Mouse (Mus musculus) ovary, postnatal 10 days (tissue): ENCODE measurements around the gene Dgki.

ENCODE experiments used
- DNase-seq: peaks from one replicate; pipeline ENCODE4 v3.0.0; 2022; ENCODE audit warnings: low spot score

The Dgki gene

DNA sequence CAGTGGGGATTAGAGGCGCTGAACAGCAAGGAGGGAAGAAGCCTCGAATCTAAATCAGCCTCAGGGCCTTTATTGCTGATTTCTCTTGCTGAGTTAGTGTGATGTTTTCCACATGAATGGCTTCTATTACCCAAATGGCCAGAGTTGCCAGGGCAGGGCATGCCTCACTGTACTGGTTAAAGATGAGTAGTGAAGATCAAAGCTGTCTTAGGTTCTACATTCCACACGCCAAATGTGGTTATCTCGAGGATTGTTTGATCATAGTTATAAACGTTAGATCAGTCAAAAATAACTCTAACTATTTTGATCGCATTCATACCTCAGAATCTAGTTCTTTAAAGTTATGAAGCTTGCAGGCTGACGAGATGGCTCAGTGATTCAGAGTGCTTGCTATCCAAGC, 59.8 kb downstream of the Dgki start:
- DNase-seq: no peak

DNA sequence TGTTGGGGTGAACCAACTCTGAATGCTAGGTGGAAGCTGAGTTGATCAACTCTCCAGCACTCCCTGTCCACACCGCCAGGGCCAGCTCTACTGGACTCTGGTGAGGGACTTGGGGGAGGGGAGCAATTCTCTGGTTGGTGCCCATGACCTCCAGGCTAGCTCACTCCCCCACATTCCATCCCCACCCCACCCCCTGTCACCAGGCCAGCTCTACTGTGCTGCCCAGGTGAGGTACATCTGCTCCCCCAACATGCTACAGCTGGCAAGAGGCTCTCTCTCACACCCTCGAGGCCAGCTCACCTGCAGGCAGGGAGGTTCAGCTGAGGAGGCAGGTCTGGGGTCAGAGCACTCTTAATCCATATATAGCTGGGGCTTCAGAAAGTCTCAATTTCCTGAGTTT, 63.1 kb downstream of the Dgki start:
- no peak for DNase-seq

- no peak for DNase-seq
Measured at GRCm38 (mm10) chr6:37231148-37231547, 68.8 kb downstream of the Dgki start.

DNA sequence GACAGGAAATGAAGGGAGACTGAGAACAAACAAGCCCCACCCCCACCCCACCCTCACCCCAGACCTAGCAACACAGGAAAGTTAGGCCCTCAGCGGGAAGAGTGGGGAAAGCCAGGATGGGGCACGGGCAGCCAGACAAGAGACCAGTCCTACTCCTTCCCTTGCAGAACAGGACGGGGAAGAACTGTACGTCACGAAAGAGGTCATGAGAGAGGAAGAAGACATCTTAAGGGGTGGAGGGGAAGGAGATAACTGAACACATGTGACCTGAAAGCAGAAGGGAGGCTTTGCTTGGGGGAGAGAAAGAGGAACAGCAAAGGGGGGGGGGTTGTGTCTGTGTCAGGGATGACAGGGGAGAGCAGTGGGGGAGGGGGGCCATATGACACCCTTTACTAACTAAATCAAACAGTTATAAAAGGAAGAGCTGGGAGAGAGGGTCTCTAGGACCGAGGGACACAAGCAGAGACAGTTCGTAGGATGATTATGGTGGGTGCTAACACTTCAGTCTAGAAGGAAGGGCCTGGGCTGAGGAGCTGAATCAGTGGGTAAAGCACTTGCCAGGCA, 77.0 kb downstream of the Dgki start:
- no peak for DNase-seq

GRCm38 (mm10) chr6:37222016-37222415, 78.0 kb downstream of the Dgki start:
- no peak for DNase-seq

DNA sequence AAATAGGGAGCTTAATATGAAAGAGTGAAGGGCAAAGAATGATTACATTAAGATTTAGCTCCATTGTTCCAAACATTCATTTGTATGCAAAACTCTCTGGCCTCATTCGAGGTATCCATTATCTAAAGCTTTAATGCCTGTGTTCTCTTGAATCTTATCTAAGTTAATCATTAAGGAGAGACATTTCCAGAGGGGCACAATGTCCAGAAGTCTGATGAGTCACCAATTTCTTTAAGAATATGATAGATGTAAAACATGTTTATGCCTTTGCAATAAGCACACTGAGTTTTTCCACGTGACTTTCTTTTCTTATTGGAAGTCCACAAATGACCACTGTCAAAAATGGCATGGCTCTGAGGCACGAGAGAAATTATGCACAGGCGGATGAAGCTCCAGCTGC, 80.9 kb downstream of the Dgki start:
- DNase-seq: no peak

DNA sequence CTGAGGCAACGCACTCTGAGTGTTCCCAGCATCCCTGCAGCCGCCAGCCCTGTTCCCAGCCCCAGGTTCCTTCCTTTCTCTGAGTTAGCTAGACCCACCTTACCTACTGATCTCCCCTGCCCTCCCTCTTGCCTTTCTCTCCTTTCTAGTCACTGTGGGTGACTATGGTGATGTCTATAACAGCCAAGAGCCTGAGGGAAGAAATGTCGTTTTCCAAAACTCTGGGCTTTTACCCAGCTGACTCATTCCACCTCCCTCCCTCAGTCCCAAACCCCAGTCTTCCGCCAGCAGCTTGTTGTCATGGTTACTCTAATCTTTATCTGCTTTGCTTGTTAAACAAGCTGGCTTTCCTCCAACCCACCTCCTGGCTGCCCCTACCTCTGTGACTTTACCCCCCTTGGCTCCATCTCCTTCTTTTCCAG, 83.6 kb downstream of the Dgki start:
- no peak for DNase-seq

- DNase-seq: no peak
Measured at GRCm38 (mm10) chr6:37215655-37216054, 84.3 kb downstream of the Dgki start.

GRCm38 (mm10) chr6:37212930-37213329, 87.1 kb downstream of the Dgki start:
- DNase-seq: no peak

DNA sequence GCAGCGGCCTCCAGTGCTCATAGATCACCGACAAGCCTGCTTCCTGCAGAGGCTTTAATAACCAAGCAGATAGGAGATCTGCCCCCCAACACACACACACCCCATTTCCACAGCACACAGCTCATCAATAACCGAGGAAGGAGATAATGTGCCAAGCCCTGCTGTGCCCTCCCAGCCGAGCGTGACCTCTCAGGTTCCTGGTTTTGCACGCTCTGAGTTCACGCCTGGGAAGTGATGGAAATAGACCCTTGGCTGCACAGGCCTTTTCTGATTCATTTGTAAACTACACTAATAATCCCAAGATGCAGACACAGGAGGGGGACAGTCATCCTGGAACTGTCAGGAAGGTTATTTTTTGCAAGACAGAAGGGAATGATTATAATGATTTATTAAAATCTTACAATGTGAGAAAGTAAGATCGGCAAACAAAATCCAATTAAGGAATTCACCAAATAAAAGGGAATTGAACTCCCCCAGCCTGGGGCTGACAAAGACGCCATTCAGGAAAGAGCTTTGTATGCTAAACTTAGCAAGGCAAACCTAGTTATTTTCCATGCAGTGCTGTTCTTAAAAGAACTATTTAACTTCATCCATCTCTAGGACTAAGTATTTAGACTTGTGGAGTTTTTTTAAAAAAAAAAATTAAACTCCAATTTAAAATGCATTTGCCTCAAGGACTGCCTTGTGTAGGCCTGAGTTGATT, 88.3 kb downstream of the Dgki start:
- DNase-seq: no peak

DNA sequence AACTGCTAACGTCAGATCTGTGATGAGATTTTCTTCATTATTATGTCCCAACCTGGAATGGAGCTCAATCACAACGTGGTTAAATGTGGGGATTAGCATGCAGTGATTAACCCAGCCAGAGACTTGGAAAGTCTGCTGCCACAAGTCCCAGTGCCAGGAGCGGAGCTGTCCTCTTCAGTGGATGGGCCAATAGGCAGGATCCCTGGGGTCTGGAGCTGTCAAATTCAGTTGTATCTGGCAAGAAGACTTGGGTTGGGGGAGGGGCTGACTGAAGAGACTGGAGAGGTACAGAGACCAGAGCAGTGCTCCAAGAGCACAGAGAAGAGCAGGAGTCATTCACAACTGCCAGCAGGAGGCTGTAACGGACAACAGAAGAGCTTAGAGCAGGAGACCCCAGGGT, 97.1 kb downstream of the Dgki start:
- DNase-seq: no peak

GRCm38 (mm10) chr6:37200840-37201239, 99.1 kb downstream of the Dgki start:
- DNase-seq: no peak

- DNase-seq: no peak
Measured at GRCm38 (mm10) chr6:37199502-37199901, 100.5 kb downstream of the Dgki start.

GRCm38 (mm10) chr6:37197745-37198144, 102.2 kb downstream of the Dgki start:
- DNase-seq: no peak

DNA sequence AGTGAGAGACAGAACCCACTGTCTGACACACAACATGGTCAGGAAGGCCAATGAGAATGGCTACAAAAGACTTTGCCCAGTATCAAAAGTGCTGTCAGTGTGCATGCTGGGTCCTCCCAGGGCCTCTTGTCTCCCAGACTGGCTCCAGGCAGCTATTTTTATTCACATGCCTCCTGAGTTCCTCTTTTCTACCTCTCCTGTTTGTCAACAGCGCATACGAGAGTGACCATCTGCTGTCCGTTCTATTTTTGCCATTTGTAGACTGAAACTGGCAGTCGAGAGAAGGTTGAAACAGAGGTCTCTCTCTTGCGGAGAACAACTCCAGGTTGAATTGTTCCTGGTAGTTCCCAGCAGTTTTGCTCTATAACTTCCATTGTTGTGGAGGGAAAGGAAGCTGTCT, 103.1 kb downstream of the Dgki start:
- no peak for DNase-seq

DNA sequence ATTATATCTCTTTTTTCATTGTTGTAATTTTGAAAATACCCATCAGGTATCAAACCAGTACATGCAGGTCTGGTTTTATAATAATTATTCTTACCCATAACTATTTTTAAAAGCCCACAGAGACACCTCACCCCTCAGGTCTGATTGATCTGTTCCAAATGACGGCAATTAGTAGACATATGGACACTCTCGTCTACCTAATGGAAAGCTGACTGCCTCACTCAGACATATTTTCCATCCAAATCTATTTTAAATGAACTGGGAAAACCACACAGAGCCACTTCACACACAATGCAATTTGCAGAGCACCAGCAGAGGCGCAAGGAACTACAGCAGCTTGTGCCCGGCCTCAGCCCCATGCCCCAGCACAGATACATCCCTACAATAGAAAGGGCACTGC, 104.2 kb downstream of the Dgki start:
- DNase-seq: no peak

GRCm38 (mm10) chr6:37181961-37182360, 118.0 kb downstream of the Dgki start:
- DNase-seq: no peak

GRCm38 (mm10) chr6:37171149-37171832, 128.7 kb downstream of the Dgki start:
- DNase-seq: no peak

DNA sequence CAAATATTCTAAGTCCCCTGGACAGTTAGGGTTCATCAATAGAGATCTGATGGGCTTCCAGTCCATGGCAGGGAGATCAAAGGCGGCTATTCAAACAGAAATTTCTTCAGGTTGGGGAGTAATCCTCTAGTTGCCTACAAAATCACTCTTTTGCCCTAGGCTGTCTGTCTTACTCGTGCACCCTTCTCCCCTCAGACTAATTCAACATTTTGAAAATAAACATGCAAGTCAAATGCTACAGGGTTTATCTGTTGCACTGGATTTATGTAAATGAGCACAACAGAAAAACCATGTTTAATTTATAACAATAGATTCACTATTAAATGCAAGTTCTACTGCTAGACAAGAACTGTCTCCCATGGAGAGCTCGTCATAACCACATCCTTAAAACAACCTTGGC, 141.1 kb downstream of the Dgki start:
- DNase-seq: no peak

DNA sequence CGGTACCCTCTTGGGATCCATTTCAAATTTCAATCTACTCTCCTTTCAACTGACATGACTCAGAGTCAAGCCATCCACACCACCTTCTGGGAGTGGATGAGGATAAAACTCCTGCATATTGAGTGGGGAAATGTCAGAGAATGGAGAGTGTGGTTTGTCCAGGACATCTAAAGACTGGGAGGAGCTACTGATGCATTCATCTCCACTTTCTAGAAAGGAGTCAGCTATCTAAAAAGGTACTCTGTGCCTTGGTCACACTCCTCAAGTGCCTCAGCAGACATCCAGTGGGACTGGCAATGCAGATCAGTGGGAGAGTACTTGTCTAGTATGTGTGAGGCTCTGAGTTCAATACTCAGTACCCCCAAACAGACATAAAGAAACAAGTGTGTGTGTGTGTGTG, 145.9 kb downstream of the Dgki start:
- DNase-seq: no peak

DNA sequence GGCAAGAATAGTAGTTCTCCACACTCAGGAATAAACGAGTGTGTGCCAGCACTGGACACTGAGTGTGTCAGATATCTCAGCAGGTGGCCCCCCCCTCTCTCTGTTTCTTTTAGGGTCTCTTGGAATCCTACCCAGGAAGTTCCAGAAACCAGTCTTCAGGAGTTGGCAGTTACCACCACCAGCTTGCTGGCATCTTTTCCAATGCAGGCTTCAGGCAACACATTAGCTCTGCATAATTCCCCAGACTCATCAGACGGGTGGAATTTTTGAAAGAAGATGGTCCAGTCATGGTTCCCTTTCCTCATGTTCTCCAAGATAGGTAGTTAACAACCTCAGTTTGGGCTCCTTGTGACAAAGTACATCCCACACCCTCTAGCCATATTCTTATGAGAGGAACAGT, 149.5 kb downstream of the Dgki start:
- no peak for DNase-seq

DNA sequence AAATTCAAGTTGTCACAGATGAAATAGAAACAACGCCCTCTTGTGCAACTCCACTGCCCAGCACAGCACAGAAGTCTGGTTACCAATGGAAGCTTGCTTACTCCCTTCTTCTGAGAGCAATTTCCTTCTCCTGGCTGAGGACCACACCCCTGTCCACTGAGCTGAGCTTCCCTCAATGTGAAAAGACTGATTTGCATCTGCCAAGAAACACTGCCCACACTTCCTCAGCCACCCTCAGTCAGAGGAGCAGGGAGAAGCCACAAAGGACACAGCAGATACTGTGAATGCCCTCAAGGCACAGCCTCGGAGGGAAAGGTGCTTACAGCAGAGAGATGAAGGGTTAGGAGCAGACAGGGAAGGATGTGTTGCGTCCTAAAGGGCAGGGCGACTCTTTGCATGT, 149.9 kb downstream of the Dgki start:
- DNase-seq: no peak

GRCm38 (mm10) chr6:37149196-37149595, 150.8 kb downstream of the Dgki start:
- no peak for DNase-seq
